Mouse (Mus musculus) liver, adult 2 months (tissue): Measurements from ENCODE around the gene S1pr4.

Experiments
- CTCF ChIP-seq: fragments of 200-500 bp; IDR thresholded peaks from 2 replicates; pipeline ENCODE4 v1.5.1; 2011; ENCODE audit warnings: low read depth, low read length, control low read depth
- POLR2A ChIP-seq: fragments of 200-500 bp; IDR thresholded peaks from 2 replicates; pipeline ENCODE4 v1.6.1; 2011; ENCODE audit warnings: low read length, control low read depth; ENCODE audit not compliant: insufficient read depth; ENCODE audit errors: extremely low read depth

DNA sequence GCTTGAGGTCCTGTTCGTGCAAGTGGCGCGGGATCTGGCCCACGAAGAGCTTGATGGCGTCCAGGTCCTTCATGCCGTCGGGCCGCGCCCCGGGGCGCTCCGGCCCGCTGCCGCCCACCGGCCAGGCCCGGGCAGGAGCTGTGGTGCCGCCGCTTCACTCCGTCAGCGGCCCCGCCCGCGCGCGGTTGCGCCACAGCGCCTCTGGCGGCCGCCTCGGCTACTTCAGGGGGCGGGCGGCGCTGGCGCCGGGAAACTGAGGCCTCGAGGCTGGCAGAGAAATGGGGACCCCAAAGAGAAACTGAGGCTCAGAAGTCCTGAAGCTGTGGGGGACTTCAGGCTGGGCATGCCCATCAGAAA is 17.4 kb downstream of the S1pr4 start, which contains the start of gene Celf5:
- peak; percentile 72 for TF ChIP-seq CTCF
- TF ChIP-seq POLR2A: no peak
